Mouse (Mus musculus): ENCODE results near the gene Prr29. TPM values are rescaled to one million over a fixed set of nuclear protein-coding genes. Genes with fewer than 3 reads are reported as not detected.

The Prr29 gene
- total and polyA plus RNA-seq, 3 experiments: 0.61 TPM; not detected in 2

DNA sequence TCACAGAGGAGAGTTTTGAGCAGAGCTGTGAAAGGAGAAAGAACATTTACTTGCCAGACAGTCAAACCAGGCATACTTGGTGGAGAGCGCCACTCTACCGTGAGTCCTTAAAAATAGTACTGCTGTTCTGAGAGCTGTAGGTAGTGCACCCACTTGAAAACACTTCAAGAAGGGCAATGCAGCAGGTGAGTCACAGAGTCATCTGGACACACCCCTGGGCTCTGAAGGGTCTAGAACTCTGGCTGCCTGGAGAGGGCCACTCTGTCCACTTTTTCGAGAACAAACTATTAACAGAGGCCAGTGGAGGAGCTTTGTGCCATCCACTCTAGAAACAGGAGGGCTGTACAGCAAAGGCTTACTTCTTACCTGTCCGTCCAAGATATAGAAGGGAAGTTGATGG lies 61.2 kb downstream of the Prr29 start:
- H3K36me3 ChIP-seq (ENCODE audit: control insufficient read depth in 1 of 2, insufficient read depth in 2 of 2, low read length in 2 of 2): peaks cover 2 to 34% of the 10 kb centered on the region in 2 experiments; a peak in 3 of 4 replicates

More for the DNA sequence above, 61.2 kb downstream of the Prr29 start:
- DNase-seq (ENCODE audit: low read depth, low spot score): no peak
- H3K79me2 ChIP-seq (ENCODE audit: control insufficient read depth, insufficient read depth, low read length, poor library complexity): no peaks in the 10 kb centered on the region
- TF ChIP-seq NELFE (IDR thresholded peaks at IDR 0.05; ENCODE audit: low read depth, low read length): no peak
- TF ChIP-seq USF1 (IDR thresholded peaks at IDR 0.05; ENCODE audit: low read depth, low read length): no peak
- H3K9me3 ChIP-seq (replicated peaks; ENCODE audit: insufficient read depth, low read length): no peaks in the 10 kb centered on the region
- no peaks in the 10 kb centered on the region for H3K27me3 ChIP-seq (ENCODE audit: control insufficient read depth in 1 of 2, insufficient read depth in 2 of 2, low read length in 2 of 2)
- no peak overlapping the region for H3K4me3 ChIP-seq (ENCODE audit: control insufficient read depth in 1 of 2, insufficient read depth in 1 of 2, low read depth in 2 of 2, low read length in 2 of 2)
- H3K27ac ChIP-seq (ENCODE audit: control insufficient read depth, low read depth, low read length): no peak overlapping the region
- H3K4me1 ChIP-seq (ENCODE audit: control insufficient read depth in 1 of 2, insufficient read depth in 2 of 2, low read length in 2 of 2): peaks cover 23 to 28% of the 10 kb centered on the region in 2 experiments
- H3K9ac ChIP-seq (ENCODE audit: control insufficient read depth, low read depth, low read length, poor library complexity, severe bottlenecking): no peak overlapping the region

Other genes starting within 250 kb of the Prr29 start
- not detected in 2 replicates for gene Gm10840, start 204.6 kb upstream of the Prr29 start, total RNA-seq (2012; rRNA removed)
- gene Gm10840, start 204.6 kb upstream of the Prr29 start, polyA plus RNA-seq (2012; ENCODE audit: insufficient read depth in 1 of 2, insufficient read length in 2 of 2, low read depth in 1 of 2, low replicate concordance in 2 of 2, missing spikeins in 1 of 2): not detected
- gene Limd2, start 204.6 kb upstream of the Prr29 start, total RNA-seq (2012; rRNA removed): 58.6 and 103 TPM in 2 replicates
- 100 to 1,000 TPM in 1 of 2 experiments, not detected in 1; 201 TPM for gene Limd2, start 204.6 kb upstream of the Prr29 start, polyA plus RNA-seq (2012; ENCODE audit: insufficient read depth in 1 of 2, insufficient read length in 2 of 2, low read depth in 1 of 2, low replicate concordance in 2 of 2, missing spikeins in 1 of 2)
- 25.5 and 27.4 TPM in 2 replicates for gene Strada, start 163.3 kb upstream of the Prr29 start, total RNA-seq (2012; rRNA removed)
- 10 to 100 TPM in 1 of 2 experiments, not detected in 1; 39.8 TPM for gene Strada, start 163.3 kb upstream of the Prr29 start, polyA plus RNA-seq (2012; ENCODE audit: insufficient read depth in 1 of 2, insufficient read length in 2 of 2, low read depth in 1 of 2, low replicate concordance in 2 of 2, missing spikeins in 1 of 2)
- gene Ccdc47, start 149.1 kb upstream of the Prr29 start, total RNA-seq (2012; rRNA removed): 51.6 and 51.8 TPM in 2 replicates
- gene Ccdc47, start 149.1 kb upstream of the Prr29 start, polyA plus RNA-seq (2012; ENCODE audit: insufficient read depth in 1 of 2, insufficient read length in 2 of 2, low read depth in 1 of 2, low replicate concordance in 2 of 2, missing spikeins in 1 of 2): 100 to 1,000 TPM in 1 of 2 experiments, 10 to 100 TPM in 1; 47.6 to 145 TPM
- 56.1 and 62.6 TPM in 2 replicates for gene Ddx42, start 148.5 kb upstream of the Prr29 start, total RNA-seq (2012; rRNA removed)
- 10 to 100 TPM in 1 of 2 experiments, not detected in 1; 57.7 TPM for gene Ddx42, start 148.5 kb upstream of the Prr29 start, polyA plus RNA-seq (2012; ENCODE audit: insufficient read depth in 1 of 2, insufficient read length in 2 of 2, low read depth in 1 of 2, low replicate concordance in 2 of 2, missing spikeins in 1 of 2)
- gene Ftsj3, start 109.4 kb upstream of the Prr29 start, total RNA-seq (2012; rRNA removed): 268 and 308 TPM in 2 replicates
- 100 to 1,000 TPM in 1 of 2 experiments, not detected in 1; 205 TPM for gene Ftsj3, start 109.4 kb upstream of the Prr29 start, polyA plus RNA-seq (2012; ENCODE audit: insufficient read depth in 1 of 2, insufficient read length in 2 of 2, low read depth in 1 of 2, low replicate concordance in 2 of 2, missing spikeins in 1 of 2)
- gene Psmc5, start 109.3 kb upstream of the Prr29 start, total RNA-seq (2012; rRNA removed): 426 and 451 TPM in 2 replicates
- gene Psmc5, start 109.3 kb upstream of the Prr29 start, polyA plus RNA-seq (2012; ENCODE audit: insufficient read depth in 1 of 2, insufficient read length in 2 of 2, low read depth in 1 of 2, low replicate concordance in 2 of 2, missing spikeins in 1 of 2): 100 to 1,000 TPM; 112 to 290 TPM
- 116 and 131 TPM in 2 replicates for gene Smarcd2, start 92.5 kb upstream of the Prr29 start, total RNA-seq (2012; rRNA removed)
- gene Smarcd2, start 92.5 kb upstream of the Prr29 start, polyA plus RNA-seq (2012; ENCODE audit: insufficient read depth in 1 of 2, insufficient read length in 2 of 2, low read depth in 1 of 2, low replicate concordance in 2 of 2, missing spikeins in 1 of 2): 100 to 1,000 TPM in 1 of 2 experiments, not detected in 1; 123 TPM
- 4.3 and 4.6 TPM in 2 replicates for gene Tcam1, start 88.8 kb upstream of the Prr29 start, total RNA-seq (2012; rRNA removed)
- gene Tcam1, start 88.8 kb upstream of the Prr29 start, polyA plus RNA-seq (2012; ENCODE audit: insufficient read depth in 1 of 2, insufficient read length in 2 of 2, low read depth in 1 of 2, low replicate concordance in 2 of 2, missing spikeins in 1 of 2): 1 to 10 TPM in 1 of 2 experiments, not detected in 1; 8.9 TPM
- gene Gh, start 63.6 kb upstream of the Prr29 start, total RNA-seq (2012; rRNA removed): not detected in 2 replicates
- under 1 TPM in 1 of 2 experiments, not detected in 1; 0.08 TPM for gene Gh, start 63.6 kb upstream of the Prr29 start, polyA plus RNA-seq (2012; ENCODE audit: insufficient read depth in 1 of 2, insufficient read length in 2 of 2, low read depth in 1 of 2, low replicate concordance in 2 of 2, missing spikeins in 1 of 2)
- gene Cd79b, start 50.7 kb upstream of the Prr29 start, total RNA-seq (2012; rRNA removed): 0.36 and 0.54 TPM in 2 replicates
- 1 to 10 TPM in 1 of 2 experiments, not detected in 1; 2.4 TPM for gene Cd79b, start 50.7 kb upstream of the Prr29 start, polyA plus RNA-seq (2012; ENCODE audit: insufficient read depth in 1 of 2, insufficient read length in 2 of 2, low read depth in 1 of 2, low replicate concordance in 2 of 2, missing spikeins in 1 of 2)
- 0.15 and 0.16 TPM in 2 replicates for gene Scn4a, start 12.2 kb upstream of the Prr29 start, total RNA-seq (2012; rRNA removed)
- under 1 TPM in 1 of 2 experiments, not detected in 1; 0.04 TPM for gene Scn4a, start 12.2 kb upstream of the Prr29 start, polyA plus RNA-seq (2012; ENCODE audit: insufficient read depth in 1 of 2, insufficient read length in 2 of 2, low read depth in 1 of 2, low replicate concordance in 2 of 2, missing spikeins in 1 of 2)
- gene Icam2, start 22.6 kb downstream of the Prr29 start, total RNA-seq (2012; rRNA removed): 58.1 and 82.7 TPM in 2 replicates
- gene Icam2, start 22.6 kb downstream of the Prr29 start, polyA plus RNA-seq (2012; ENCODE audit: insufficient read depth in 1 of 2, insufficient read length in 2 of 2, low read depth in 1 of 2, low replicate concordance in 2 of 2, missing spikeins in 1 of 2): 10 to 100 TPM in 1 of 2 experiments, not detected in 1; 49.6 TPM
- 4.3 and 4.8 TPM in 2 replicates for gene Ern1, start 122.4 kb downstream of the Prr29 start, total RNA-seq (2012; rRNA removed)
- gene Ern1, start 122.4 kb downstream of the Prr29 start, polyA plus RNA-seq (2012; ENCODE audit: insufficient read depth in 1 of 2, insufficient read length in 2 of 2, low read depth in 1 of 2, low replicate concordance in 2 of 2, missing spikeins in 1 of 2): 1 to 10 TPM in 1 of 2 experiments, not detected in 1; 5.7 TPM
- gene Tex2, start 248.0 kb downstream of the Prr29 start, total RNA-seq (2012; rRNA removed): 21.9 and 24.8 TPM in 2 replicates
- gene Tex2, start 248.0 kb downstream of the Prr29 start, polyA plus RNA-seq (2012; ENCODE audit: insufficient read depth in 1 of 2, insufficient read length in 2 of 2, low read depth in 1 of 2, low replicate concordance in 2 of 2, missing spikeins in 1 of 2): 10 to 100 TPM in 1 of 2 experiments, not detected in 1; 13.7 TPM

Measured in MEL (cell line).